Mouse (Mus musculus): ENCODE measurements around the gene Ikzf2.

Ikzf2 gene

DNA sequence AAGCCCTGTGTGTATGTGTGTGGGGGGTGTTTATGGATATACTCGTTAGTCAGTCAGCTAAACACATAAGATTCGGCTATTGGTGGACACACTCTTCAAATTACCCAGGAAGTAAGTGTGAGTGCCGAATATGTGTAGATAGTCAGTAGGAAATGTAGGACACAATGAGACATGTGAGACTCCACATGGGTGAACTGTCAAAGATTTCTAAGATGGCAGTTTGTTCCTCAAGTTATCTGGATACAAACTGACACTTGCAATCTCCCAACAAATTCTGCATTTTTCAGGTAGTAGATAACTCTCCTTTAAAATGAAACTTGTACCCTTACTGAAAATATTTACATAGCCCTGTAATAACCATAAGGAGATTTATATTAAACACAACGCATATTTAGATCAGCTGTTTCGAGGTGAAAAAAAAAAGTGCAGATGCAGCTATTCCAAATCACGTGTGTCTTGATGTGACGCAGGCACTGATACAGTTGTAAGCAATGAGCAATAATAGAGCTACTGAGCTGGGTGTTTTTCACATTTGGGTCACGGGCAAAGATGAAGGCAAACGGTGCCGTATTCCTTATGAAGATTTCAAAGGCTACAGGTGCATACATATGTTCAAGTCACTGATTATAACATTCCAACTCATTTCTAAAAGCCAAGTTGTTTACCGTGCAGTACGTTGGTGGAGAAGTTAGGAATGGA, 87.8 kb downstream of the Ikzf2 start:
- no peak for DNase-seq (ENCODE audit: low read depth in 2 of 2, low spot score in 2 of 2)

DNA sequence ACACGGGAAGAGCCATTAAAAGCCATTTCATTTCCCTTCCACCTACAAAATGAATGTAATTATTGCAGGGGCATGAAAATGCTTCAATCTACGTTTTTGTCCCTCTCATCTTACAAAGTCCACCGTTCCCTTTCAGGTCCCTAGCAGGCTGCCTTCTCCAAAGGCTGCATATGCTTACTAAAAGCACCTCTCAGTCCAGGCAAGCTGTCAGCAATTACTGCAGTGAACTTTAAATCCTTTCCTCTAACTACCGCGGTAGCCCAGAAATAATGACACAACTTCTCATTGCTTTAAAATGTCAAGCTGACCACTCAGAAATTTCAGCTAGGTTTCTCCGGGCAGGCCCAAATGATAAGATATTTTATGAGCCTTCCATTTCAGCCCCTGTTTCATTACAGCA, 95.2 kb downstream of the Ikzf2 start:
- DNase-seq (ENCODE audit: low read depth in 2 of 2, low spot score in 2 of 2), result no peak

DNA sequence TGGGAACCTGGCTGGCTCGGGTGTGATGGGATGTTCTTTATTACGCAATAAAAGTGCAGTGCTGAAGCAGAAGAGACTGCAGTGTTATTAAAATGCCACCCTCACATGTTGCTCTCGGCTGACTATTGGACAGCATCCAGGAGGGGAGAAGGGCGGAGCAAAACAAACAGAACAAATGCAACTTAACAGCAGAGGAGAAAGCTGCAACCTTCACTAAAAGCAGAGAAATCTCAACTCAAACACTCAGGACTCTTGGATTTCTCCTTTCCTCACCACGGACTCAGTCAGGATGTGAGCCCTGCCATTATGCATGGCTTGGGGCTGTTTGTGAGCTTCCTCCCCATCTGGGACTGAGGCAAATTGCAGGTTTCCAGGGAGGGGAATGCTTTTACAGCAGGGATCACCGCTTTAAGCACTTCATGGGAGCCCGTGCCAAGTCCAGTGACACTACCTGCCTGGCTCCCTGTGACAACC, 95.7 kb downstream of the Ikzf2 start:
- no peak for DNase-seq (ENCODE audit: low read depth in 2 of 2, low spot score in 2 of 2)

DNA sequence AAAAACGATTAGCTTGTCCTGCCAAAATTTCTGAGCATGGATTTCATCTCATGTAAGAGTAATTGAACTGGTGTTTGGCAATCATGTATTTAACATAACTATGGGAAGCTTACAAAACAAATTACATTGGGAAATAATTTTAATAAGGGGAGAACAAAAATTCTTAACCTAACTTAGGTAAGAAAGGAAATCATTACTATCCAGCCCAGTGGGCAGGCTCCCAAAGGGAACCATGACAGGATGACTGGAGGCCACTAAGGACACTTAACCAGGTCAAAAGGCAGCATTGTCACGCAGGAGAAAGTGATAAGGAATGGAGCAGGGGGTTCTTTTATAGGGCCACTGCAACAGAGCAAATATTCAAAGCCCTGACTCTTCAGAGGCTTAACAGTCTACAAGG, 101.5 kb downstream of the Ikzf2 start:
- no peak for DNase-seq (ENCODE audit: low read depth in 2 of 2, low spot score in 2 of 2)

DNA sequence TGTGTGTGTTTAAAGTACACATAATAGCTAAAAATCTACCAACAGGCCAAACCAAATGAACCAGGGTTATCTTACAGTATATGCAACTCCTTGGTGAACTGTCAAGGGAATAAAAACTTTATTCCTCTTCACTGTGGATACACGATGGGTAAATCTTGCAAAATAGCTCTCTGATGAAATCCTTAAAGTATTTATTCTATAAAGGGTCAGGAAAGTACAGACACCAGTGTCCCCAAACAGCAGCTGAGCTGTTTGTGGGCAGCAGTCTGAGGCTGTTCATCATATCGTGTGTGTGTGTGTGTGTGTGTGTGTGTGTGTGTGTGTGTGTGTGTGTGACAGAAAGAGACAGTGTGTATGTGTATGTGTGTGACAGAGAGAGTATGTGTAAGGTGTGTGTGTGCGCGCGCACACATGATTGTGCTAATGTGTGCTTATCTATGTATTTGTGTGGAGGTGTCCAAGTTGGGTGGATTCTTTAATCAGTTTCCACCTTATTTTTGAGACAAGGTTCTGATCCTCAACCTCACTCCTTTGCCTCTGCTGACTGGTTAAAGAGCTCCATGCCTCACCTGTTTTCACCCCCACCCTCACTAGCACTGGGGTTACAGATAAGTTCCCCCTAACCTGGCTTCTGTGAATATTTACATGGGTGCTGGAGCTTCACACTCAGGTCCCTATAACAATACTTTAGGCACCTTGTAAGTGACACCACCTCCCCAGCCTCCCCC, 102.9 kb downstream of the Ikzf2 start:
- no peak for DNase-seq (ENCODE audit: low read depth in 2 of 2, low spot score in 2 of 2)

DNA sequence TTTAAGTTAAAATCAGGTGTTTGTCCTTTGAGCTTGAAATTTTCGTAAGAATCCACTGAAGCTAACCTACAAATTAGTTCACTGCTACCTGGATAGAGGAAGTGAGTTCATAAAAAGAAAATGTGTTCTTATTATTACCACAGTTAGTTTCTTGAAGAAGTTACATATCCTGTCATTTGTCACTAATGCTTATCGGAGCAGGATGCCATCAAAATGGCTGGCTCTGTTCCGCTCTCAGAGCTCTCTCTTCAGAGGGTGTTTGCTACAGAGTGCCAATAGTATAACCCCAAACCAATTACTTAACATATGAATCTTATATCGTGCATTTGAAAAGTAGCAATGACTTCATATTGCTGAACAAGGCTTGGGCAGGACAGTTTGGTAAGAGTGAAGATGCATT, 108.1 kb downstream of the Ikzf2 start:
- DNase-seq (ENCODE audit: low read depth in 2 of 2, low spot score in 2 of 2), result no peak

DNA sequence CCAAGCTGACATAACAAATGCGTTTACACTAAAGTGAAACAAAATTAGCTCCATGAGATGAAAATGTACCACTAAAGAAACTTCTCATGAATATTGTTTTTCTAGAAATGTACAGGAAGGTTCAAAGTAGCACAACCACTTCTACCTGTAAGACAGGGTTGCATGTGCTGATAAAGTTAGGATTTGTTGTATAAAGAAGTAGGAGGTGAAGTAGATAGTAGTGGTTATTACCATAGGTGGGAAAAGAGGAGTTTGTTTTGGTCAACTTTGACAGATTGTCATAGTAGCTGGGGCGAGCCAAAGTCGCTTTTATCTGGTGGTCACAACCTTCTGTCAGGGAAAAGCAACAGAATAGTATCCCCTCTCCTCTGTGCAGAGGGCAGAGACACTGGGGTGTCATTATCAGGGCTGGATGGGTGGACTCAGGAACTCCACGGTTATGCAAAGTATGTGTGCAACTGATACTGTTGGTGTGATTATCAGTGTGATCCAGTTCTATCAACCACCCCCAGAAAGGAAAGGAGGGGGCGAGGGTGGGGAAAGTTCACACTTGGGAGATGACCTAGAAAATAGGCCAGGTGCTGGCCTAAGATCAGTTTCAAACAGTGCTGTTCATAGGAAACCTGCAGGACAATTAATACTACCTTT, 127.5 kb downstream of the Ikzf2 start:
- DNase-seq (ENCODE audit: low read depth in 2 of 2, low spot score in 2 of 2), result no peak

DNA sequence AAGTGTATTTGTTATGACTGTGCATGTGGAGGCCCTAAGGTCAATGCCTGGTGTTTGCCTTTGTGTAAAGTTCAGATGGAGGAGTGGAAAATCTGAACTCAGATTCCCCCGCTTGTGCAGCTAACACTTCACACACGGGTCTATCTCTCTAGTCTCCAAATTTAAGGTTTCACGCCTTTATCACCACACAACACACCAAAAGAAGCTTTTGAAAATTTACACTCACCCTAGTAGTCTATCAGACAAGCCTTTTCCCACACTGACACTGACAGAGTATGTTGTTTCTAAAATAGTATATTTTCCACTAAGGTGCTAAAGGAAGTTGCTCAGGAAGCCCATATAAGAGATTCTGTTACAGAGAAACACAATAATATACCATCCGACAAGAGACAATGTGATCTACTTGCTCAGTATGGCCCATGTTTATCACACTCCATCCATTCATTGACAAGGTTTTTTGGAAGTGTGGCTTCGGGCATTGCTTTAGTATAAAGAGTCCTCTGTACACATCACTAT, 131.4 kb downstream of the Ikzf2 start:
- DNase-seq (ENCODE audit: low read depth in 2 of 2, low spot score in 2 of 2), result no peak

DNA sequence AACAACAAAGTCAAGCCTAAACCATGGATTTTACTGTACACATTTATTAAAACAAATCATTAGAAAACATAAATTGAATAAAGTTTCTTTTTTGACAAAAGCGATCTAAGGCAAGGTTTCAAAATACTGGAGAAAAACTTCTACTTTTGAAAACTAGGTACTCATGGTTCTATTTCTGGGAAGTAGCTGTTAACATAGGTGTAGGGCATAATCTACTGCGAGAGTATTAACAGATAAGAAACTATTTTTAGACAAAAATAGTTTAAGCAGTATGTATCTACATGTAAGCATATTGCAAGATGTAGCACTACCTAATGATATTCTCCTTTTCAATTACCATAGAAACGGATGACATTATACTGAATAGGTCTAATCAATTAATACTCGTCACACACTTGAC, 137.1 kb downstream of the Ikzf2 start:
- no peak for DNase-seq (ENCODE audit: low read depth in 2 of 2, low spot score in 2 of 2)

DNA sequence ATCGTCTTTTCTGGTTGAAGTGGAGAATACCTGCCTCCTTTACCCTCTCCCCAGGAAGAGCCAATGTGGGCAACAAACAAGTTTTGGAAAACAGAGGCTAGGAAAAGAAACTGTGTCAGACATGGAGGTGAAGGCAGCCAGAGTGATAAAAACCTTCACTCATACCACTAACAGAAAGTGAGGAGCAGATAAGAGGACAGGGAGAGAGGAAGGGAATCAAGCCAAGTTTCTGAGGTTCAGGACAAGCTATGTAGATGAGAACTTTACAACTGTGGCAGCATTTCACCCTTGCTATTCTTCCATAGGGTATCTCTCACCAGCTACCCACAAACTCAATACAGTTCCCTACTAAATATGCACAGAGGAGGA, 141.2 kb downstream of the Ikzf2 start:
- no peak for DNase-seq (ENCODE audit: low read depth in 2 of 2, low spot score in 2 of 2)

DNA sequence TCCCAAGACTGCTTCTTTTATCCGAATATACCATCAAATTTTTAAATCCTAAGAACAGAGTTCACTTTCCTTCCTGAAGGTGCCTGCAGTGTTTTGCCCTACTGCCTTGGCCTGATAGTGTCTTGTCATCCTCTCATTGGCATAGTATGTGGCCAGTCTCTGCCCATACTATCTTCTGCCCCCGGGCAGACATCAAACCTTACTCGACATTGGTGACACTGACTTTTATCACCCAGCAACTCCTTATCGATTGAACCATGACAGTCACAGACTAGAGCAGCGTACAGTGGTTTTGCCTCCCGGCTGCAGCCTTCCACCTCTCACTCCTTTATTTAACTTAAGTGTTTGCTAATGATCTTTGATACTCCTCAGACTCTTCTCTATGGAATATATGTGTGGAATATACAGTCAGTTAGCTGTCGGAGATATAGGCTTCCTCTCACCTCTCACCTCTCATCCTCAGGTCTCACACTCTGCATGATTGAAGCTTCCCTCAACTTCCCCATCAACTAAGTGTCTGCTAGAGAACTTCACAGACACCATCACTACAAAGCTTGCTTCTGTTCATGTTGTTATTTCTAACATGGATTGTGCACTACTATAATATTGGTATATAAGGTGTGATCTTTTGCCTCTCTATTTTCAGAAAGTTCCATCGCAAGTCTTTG, 141.7 kb downstream of the Ikzf2 start:
- no peak for DNase-seq (ENCODE audit: low read depth in 2 of 2, low spot score in 2 of 2)

DNA sequence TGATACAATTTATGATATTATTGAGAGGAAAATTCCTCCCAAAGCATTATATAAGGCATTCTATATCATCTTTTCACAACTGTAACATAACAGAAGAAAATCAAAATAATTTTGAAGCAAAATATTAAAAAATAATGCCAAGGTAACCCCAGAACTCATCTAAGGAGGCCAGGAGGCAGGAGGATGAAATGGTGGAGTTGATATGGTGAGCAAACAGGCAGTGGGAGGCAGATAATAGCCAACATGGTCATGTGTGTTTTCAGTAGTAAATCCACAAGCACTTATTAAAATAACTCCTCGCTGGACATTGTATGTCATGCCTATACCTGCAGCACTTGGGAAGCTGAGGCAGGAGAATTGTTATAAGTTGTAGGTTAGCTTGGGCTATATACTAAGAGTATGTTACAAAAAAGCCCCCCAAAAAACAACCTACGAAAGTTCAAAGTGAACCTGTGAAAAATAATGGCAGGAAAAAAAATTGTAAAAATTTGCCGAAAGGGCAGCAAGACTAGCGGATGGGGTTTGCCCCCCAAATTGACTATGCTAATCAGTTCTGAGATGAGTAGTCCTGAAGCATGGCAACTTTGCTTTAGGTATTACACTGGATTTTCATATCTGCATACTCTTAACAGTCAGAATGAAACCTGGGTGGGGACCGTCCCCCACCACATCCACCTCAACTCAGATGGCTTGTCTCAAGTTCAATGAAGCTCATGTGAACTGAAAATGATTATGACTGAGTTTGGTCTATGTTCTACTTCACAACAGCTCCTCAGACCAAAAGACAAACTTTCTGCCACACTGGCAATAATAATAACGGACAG, 143.1 kb downstream of the Ikzf2 start:
- DNase-seq (ENCODE audit: low read depth in 2 of 2, low spot score in 2 of 2), result no peak

DNA sequence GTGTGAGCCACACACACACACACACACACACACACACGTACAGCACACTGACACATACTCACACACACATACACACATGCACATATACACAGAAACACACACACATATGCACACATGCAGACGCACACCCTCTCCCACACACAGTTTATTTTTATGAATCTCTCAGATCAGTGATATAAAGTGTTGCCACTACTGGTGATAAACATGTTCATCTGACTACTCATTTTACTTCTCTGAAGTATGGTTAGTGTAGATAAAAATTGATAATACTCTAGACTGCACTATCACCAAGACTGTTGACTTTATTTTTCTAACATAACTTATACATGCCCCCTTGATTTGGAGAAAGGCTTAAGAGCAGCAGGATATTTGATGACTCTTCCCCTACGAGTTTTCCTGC, 144.5 kb downstream of the Ikzf2 start:
- DNase-seq (ENCODE audit: low read depth in 2 of 2, low spot score in 2 of 2), result no peak

DNA sequence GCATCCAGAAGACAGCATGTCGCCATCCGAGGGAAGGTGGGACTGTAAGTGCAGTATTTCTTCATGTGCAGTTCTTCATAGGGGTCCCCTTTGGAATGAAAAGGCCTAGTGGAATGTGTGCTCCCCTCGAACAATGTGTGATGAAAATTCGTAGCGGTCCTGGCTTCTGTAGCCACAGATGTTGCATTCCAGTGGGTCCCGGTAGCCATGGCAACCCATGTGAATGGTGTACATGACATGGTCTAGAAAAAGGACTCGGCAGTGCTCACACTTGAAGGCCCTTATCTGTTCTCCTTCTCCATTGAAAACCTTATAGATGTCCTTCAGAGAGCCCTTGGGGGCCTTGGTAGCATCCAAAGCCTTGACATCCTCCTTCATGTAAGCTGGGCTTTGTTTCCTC, 148.4 kb downstream of the Ikzf2 start:
- DNase-seq (ENCODE audit: low read depth in 2 of 2, low spot score in 2 of 2), result no peak

DNA sequence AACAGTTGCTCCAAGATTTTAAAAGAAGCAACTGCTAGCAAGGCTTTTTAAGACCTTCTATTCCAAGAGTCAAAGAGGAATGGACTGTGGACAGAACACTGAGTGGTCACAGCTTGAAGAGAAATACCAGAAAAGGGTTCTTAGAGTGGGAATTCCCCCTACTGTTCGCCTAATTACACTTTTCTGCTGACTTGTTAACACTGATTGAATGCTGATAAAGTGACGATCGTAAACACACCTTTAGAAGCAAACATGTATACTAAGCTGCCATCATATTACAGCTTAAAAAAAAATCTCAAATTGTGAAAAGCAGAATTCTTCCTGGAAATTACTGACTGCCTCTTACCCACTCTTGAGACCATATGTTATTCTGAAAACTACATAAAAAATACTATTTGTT, 149.4 kb downstream of the Ikzf2 start:
- no peak for DNase-seq (ENCODE audit: low read depth in 2 of 2, low spot score in 2 of 2)

DNA sequence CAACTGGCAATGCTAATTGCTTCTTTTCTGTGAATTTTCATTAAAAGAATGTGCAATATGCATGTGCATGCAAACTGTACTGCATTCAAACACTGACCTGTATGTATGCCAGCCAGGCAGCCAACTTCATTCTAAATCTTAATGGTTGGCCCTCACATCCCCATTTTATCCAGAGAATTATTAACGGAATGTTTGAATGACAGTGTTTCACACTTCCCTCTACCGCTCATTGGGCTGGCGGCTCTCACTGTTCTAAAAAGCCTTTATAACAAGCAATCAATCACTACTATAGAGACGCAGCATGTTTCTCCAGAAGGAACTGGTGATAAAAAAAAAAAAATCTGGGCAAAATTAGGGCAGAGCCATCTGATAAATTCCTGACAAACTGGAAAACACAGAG, 151.5 kb downstream of the Ikzf2 start:
- DNase-seq (ENCODE audit: low read depth in 2 of 2, low spot score in 2 of 2), result no peak

DNA sequence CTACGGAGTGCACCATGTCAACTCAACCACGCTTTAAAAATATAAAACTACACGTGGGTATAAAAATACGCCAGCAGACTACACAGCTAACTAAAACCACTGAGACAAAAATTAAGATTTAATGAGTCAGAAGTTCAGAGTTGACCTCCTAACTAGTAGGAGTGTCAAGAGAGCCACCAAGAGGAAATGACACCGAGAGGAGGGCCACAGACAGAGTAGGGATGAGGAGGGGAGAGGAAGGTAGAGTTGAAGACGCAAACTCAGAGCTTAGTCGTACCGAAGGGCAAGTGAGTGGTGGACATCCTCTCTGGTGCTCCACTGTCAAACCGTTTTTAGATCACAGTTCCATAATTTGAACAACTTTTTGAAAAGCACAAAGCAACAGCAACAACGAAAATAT, 154.0 kb downstream of the Ikzf2 start:
- no peak for DNase-seq (ENCODE audit: low read depth in 2 of 2, low spot score in 2 of 2)

DNA sequence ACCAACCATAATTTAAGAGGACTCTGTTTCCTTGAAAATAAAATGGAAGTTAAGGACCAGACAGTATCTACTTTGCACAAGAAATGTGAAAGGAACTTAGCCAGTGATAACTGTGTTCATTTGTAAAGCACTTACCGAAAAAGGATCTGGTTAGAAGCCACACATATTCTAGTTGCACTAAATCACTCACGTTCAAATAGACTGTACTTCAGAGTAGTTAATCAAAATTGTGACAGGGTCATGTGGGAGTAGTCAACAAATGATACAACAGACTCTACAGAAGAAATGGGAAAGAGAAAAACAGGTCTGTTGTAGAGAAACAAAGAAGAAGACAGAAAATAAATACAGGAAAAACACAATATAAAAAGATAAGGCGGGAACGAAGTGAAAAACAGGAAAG, 158.3 kb downstream of the Ikzf2 start:
- DNase-seq (ENCODE audit: low read depth in 2 of 2, low spot score in 2 of 2), result no peak

DNA sequence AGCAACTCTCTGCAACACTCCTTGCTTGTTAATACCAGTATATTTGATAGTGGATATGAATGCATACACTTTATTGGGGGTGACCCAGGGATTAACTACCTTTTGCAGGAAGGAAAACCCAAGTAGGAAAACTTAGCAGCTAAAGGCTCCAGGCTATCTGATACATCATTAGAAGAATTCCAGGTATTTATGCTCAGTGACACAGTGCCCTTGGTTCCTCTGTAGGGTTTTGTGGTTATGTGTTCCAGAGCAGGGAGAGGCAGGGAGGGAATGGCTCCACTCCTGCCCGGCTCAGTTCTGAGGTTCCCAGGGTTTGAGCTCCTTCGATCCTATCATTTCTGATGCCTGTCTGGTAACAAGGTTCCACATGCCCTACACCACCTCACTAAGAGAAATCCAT, 165.4 kb downstream of the Ikzf2 start:
- DNase-seq (ENCODE audit: low read depth in 2 of 2, low spot score in 2 of 2), result no peak

DNA sequence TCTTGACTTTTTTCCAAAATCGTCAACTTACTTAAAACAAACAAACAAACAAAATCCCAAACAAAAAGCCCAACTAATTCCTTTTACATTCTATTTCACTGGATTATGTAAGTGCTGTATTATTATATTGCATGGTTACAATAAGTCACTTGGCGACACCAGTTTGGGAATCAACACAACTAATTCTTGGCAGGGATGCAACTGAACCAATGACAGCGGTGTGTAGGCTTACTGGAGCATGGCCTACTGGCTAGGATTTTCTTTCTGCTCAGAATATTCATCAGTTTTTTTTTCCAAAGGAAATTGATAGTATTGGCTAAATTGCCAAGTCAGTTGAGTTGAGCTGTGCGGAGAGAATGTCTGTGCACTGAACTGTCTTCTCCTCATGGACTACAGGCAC, 167.7 kb downstream of the Ikzf2 start:
- no peak for DNase-seq (ENCODE audit: low read depth in 2 of 2, low spot score in 2 of 2)

DNA sequence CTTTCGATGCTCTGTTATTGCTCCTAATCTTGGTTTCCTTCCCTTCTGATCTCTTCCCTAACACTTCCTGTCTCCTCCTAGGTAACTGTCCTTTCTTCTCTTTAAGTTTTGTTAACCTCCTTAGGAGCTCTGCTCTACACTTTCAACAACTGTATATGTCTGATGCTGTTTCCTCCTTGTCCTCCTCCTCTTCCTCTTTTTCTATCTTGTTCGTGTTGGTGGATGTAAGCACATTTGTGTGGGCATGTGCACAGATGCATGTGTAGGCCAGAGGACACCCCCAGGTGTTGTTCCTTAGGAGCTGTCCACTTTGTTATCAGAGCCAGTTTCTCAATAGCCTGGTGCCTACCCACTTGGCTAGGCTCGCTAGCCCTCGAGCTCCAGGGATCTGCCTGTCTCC, 169.0 kb downstream of the Ikzf2 start:
- no peak for DNase-seq (ENCODE audit: low read depth in 2 of 2, low spot score in 2 of 2)
